Mouse (Mus musculus) heart, embryonic 16.5 days (tissue): ENCODE measurements around the gene Efcab5. TPM values are rescaled to one million over a fixed set of nuclear protein-coding genes. Genes with fewer than 3 reads are reported as not detected.
"Not testable (repeated sequence)": the region's sequence is repeated elsewhere in the genome, so short reads cannot be mapped to it uniquely, and the experiment has no call there.

Experiments used
- ATAC-seq: fragments of 200-750 bp; cut with Nextera tagmentation; replicated peaks from 2 replicates; pipeline ENCODE4 v1.8.0; 2017; ENCODE audit warnings: moderate number of reproducible peaks; ENCODE audit not compliant: insufficient read depth, low FRiP score; ENCODE audit errors: extremely low read depth
- H3K27ac ChIP-seq: fragments of 300-500 bp; sonication (generic); 2 replicates; pipeline ENCODE4 v1.5.1; 2014; ENCODE audit warnings: mild to moderate bottlenecking, low read length, control low read depth, moderate library complexity
- H3K27me3 ChIP-seq: fragments of 300-500 bp; sonication (generic); 2 replicates; pipeline ENCODE4 v1.6.1; 2014; ENCODE audit warnings: low read length, mixed read lengths; ENCODE audit not compliant: control insufficient read depth, insufficient read depth
- H3K36me3 ChIP-seq: fragments of 300-500 bp; sonication (generic); 2 replicates; pipeline ENCODE4 v1.6.1; 2014; ENCODE audit not compliant: control insufficient read depth, insufficient read depth
- H3K4me1 ChIP-seq: fragments of 300-500 bp; sonication (generic); 2 replicates; pipeline ENCODE4 v1.6.1; 2014; ENCODE audit warnings: low read length, mixed read lengths; ENCODE audit not compliant: control insufficient read depth, insufficient read depth
- H3K4me2 ChIP-seq: fragments of 300-500 bp; sonication (generic); 2 replicates; pipeline ENCODE4 v1.6.1; 2014; ENCODE audit warnings: low read depth, mild to moderate bottlenecking, control low read depth, low read length
- H3K4me3 ChIP-seq: fragments of 300-500 bp; sonication (generic); 2 replicates; pipeline ENCODE4 v1.5.1; 2014; ENCODE audit warnings: mild to moderate bottlenecking, control low read depth, low read length
- H3K9ac ChIP-seq: fragments of 300-500 bp; sonication (generic); 2 replicates; pipeline ENCODE4 v1.6.1; 2014; ENCODE audit warnings: low read length, control low read depth
- H3K9me3 ChIP-seq: fragments of 300-500 bp; sonication (generic); replicated peaks from 2 replicates; pipeline ENCODE4 v1.6.1; 2016; ENCODE audit warnings: low read length; ENCODE audit not compliant: control insufficient read depth
- WGBS: fragments of 180-500 bp; shearing (Covaris S2); extraction: QIAGEN DNeasy Blood & Tissue Kit; methylation state at CpG from one replicate; pipeline ENCODE4 v1.1.7; 2014; 5-methylcytosine and 5-hydroxymethylcytosine counted together
- polyA plus RNA-seq: library from polyadenylated mRNA; unstranded; fragments of >200 nt; fragmentation: Nextera tagmentation; extraction: Ambion mirVana; gene quantifications from 2 replicates; pipeline ENCODE4 v1.2.1, GENCODE M21; 2015

Efcab5 gene
- polyA plus RNA-seq, 1 experiment from 2014 or later = 0.35 TPM

- peak overlapping the region; percentile 83 for H3K27ac ChIP-seq
- peaks cover 7% of the 10 kb centered on the region for H3K27me3 ChIP-seq
- ATAC-seq = no peak
- peak overlapping the region; percentile 84 for H3K9ac ChIP-seq
- H3K36me3 ChIP-seq = peaks cover 14% of the 10 kb centered on the region
- peak overlapping the region; percentile 97 for H3K4me2 ChIP-seq
- peak overlapping the region; percentile 79 for H3K4me3 ChIP-seq
- H3K4me1 ChIP-seq = peaks cover 3% of the 10 kb centered on the region; the same call in 1 of the 2 replicates
- 3% methylated on average over 16 of the region's 16 CpGs for WGBS
- no peaks in the 10 kb centered on the region for H3K9me3 ChIP-seq
Observed at GRCm38 (mm10) chr11:77077792-77078191, 111.0 kb downstream of the Efcab5 start.

GRCm38 (mm10) chr11:77077331-77077730 lies 111.4 kb downstream of the Efcab5 start:
- Histone ChIP-seq H3K36me3 (peaks cover 14% of the 10 kb centered on the region), H3K4me3 (peak overlapping the region; percentile 79), H3K9ac (peak overlapping the region; percentile 84), H3K4me2 (peak overlapping the region; percentile 97)
- not testable (repeated sequence) for H3K27ac ChIP-seq, H3K4me1 ChIP-seq, H3K9me3 ChIP-seq, ATAC-seq, H3K27me3 ChIP-seq
- 60% methylated on average over 4 of the region's 4 CpGs for WGBS

GRCm38 (mm10) chr11:77070721-77071120 lies 118.0 kb downstream of the Efcab5 start:
- H3K27me3 ChIP-seq = no peaks in the 10 kb centered on the region
- H3K4me3 ChIP-seq = no peak overlapping the region
- H3K4me2 ChIP-seq = no peak overlapping the region
- no peak overlapping the region for H3K9ac ChIP-seq
- H3K4me1 ChIP-seq = peaks cover 4% of the 10 kb centered on the region; the same call in 1 of the 2 replicates
- peaks cover 16% of the 10 kb centered on the region for H3K36me3 ChIP-seq
- 78% methylated on average over 4 of the region's 4 CpGs for WGBS
- H3K9me3 ChIP-seq = no peaks in the 10 kb centered on the region
- H3K27ac ChIP-seq = no peak overlapping the region
- ATAC-seq = no peak

GRCm38 (mm10) chr11:77068825-77069224 lies 119.9 kb downstream of the Efcab5 start:
- Histone ChIP-seq H3K9ac (no peak overlapping the region), H3K4me1 (peaks cover 6% of the 10 kb centered on the region; the same call in 1 of the 2 replicates), H3K27ac (no peak overlapping the region), H3K4me3 (no peak overlapping the region), H3K27me3 (no peaks in the 10 kb centered on the region), H3K4me2 (no peak overlapping the region), H3K36me3 (peaks cover 7% of the 10 kb centered on the region), H3K9me3 (no peaks in the 10 kb centered on the region)
- WGBS = 61% methylated on average over 4 of the region's 4 CpGs
- no peak for ATAC-seq

GRCm38 (mm10) chr11:77063406-77063805 lies 125.4 kb downstream of the Efcab5 start:
- H3K9ac ChIP-seq = no peak overlapping the region
- WGBS = 89% methylated on average over 2 of the region's 2 CpGs
- ATAC-seq = no peak
- H3K4me2 ChIP-seq = no peak overlapping the region
- peaks cover 11% of the 10 kb centered on the region for H3K4me1 ChIP-seq
- H3K9me3 ChIP-seq = no peaks in the 10 kb centered on the region
- H3K27ac ChIP-seq = no peak overlapping the region
- H3K27me3 ChIP-seq = no peaks in the 10 kb centered on the region
- H3K4me3 ChIP-seq = no peak overlapping the region
- 0 out of 2 replicates have a peak, but pooled peaks cover 3% of the 10 kb centered on the region for H3K36me3 ChIP-seq

- Histone ChIP-seq H3K36me3 (0 out of 2 replicates have a peak, but pooled peaks cover 3% of the 10 kb centered on the region), H3K4me2 (no peak overlapping the region), H3K4me3 (no peak overlapping the region), H3K27ac (no peak overlapping the region), H3K9me3 (no peaks in the 10 kb centered on the region), H3K4me1 (peaks cover 11% of the 10 kb centered on the region), H3K27me3 (no peaks in the 10 kb centered on the region), H3K9ac (no peak overlapping the region)
- WGBS = 39% methylated on average over 5 of the region's 5 CpGs
- peak; percentile 32; the same call in 1 of the 2 replicates for ATAC-seq
Observed at GRCm38 (mm10) chr11:77061951-77062350, 126.8 kb downstream of the Efcab5 start.

GRCm38 (mm10) chr11:77042816-77043215 lies 146.0 kb downstream of the Efcab5 start:
- Histone ChIP-seq H3K9ac (no peak overlapping the region), H3K27me3 (no peaks in the 10 kb centered on the region), H3K9me3 (no peaks in the 10 kb centered on the region), H3K4me1 (no peaks in the 10 kb centered on the region), H3K27ac (no peak overlapping the region), H3K36me3 (peaks cover 20% of the 10 kb centered on the region), H3K4me3 (no peak overlapping the region), H3K4me2 (no peak overlapping the region)
- WGBS = 90% methylated on average over 2 of the region's 2 CpGs
- ATAC-seq = no peak

- Histone ChIP-seq H3K27ac (no peak overlapping the region), H3K36me3 (peaks cover 16% of the 10 kb centered on the region), H3K4me1 (no peaks in the 10 kb centered on the region), H3K9me3 (no peaks in the 10 kb centered on the region), H3K27me3 (no peaks in the 10 kb centered on the region), H3K9ac (no peak overlapping the region), H3K4me2 (no peak overlapping the region), H3K4me3 (no peak overlapping the region)
- 87% methylated on average over 4 of the region's 4 CpGs for WGBS
- no peak for ATAC-seq
Observed at GRCm38 (mm10) chr11:77041891-77042290, 146.9 kb downstream of the Efcab5 start.
